Mouse (Mus musculus) MEL (cell line): ENCODE results near the gene Iqcf3. TPM values are rescaled to one million over a fixed set of nuclear protein-coding genes. Genes with fewer than 3 reads are reported as not detected.

Experiments
- DNase-seq: peaks from one replicate; pipeline ENCODE4 v3.0.0; 2011; ENCODE audit warnings: low read depth, low spot score
- H3K27ac ChIP-seq: 2 replicates; pipeline ENCODE4 v1.5.1; 2012; ENCODE audit warnings: low read depth, mild to moderate bottlenecking, control low read depth, low read length, moderate library complexity; ENCODE audit not compliant: control insufficient read depth
- H3K27me3 ChIP-seq, 2 experiments: fragments of 150-350 bp in 1 of 2; sonication (generic) in 1 of 2; 2 replicates each; pipeline ENCODE4 v1.6.1; 2012; ENCODE audit warnings: low read length in 2 of 2, mild to moderate bottlenecking in 2 of 2, improper control_type of control experiment in 1 of 2, moderate library complexity in 1 of 2; ENCODE audit not compliant: insufficient read depth in 2 of 2, control insufficient read depth in 1 of 2
- H3K36me3 ChIP-seq, 2 experiments: 2 replicates each; pipeline ENCODE4 v1.6.1; 2012 to 2014; ENCODE audit warnings: low read length in 2 of 2, improper control_type of control experiment in 1 of 2, inconsistent platforms in 1 of 2, mild to moderate bottlenecking in 1 of 2; ENCODE audit not compliant: insufficient read depth in 2 of 2, control insufficient read depth in 1 of 2
- H3K4me1 ChIP-seq, 2 experiments: fragments of 150-350 bp in 1 of 2; sonication (generic) in 1 of 2; 2 replicates each; pipeline ENCODE4 v1.6.1; 2012; ENCODE audit warnings: low read length in 2 of 2, improper control_type of control experiment in 1 of 2, mild to moderate bottlenecking in 1 of 2; ENCODE audit not compliant: insufficient read depth in 2 of 2, control insufficient read depth in 1 of 2
- H3K4me3 ChIP-seq, 2 experiments: fragments of 150-350 bp in 1 of 2; sonication (generic) in 1 of 2; 2 replicates each; pipeline ENCODE4 v1.5.1; 2012; ENCODE audit warnings: low read depth in 2 of 2, low read length in 2 of 2, mild to moderate bottlenecking in 2 of 2, moderate library complexity in 2 of 2, control low read depth in 1 of 2, improper control_type of control experiment in 1 of 2; ENCODE audit not compliant: control insufficient read depth in 1 of 2, insufficient read depth in 1 of 2
- H3K79me2 ChIP-seq: 2 replicates; pipeline ENCODE4 v1.6.1; 2012; ENCODE audit warnings: mild to moderate bottlenecking, low read length, moderate library complexity; ENCODE audit not compliant: control insufficient read depth, poor library complexity, insufficient read depth
- H3K9ac ChIP-seq: 2 replicates; pipeline ENCODE4 v1.6.1; 2012; ENCODE audit warnings: low read depth, mild to moderate bottlenecking, control low read depth, low read length, moderate library complexity; ENCODE audit not compliant: control insufficient read depth, poor library complexity, severe bottlenecking
- H3K9me3 ChIP-seq: fragments of 150-350 bp; sonication (generic); replicated peaks from 2 replicates; pipeline ENCODE4 v1.6.1; 2012; ENCODE audit warnings: mild to moderate bottlenecking, low read length, improper control_type of control experiment, moderate library complexity; ENCODE audit not compliant: insufficient read depth
- BHLHE40 ChIP-seq: IDR thresholded peaks from 2 replicates; pipeline ENCODE4 v1.6.1; 2012; ENCODE audit warnings: low read depth, mild to moderate bottlenecking, inconsistent platforms, low read length, improper control_type of control experiment, borderline replicate concordance
- CHD1 ChIP-seq: IDR thresholded peaks from 2 replicates; pipeline ENCODE4 v1.6.1; 2012; ENCODE audit warnings: low read depth, mild to moderate bottlenecking, inconsistent platforms, low read length, improper control_type of control experiment
- EP300 ChIP-seq, 2 experiments: IDR thresholded peaks; 2 replicates each; pipeline ENCODE4 v1.6.1; 2011; ENCODE audit warnings: improper control_type of control experiment in 2 of 2, low read length in 2 of 2, low read depth in 1 of 2, mild to moderate bottlenecking in 1 of 2
- ETS1 ChIP-seq: IDR thresholded peaks from 2 replicates; pipeline ENCODE4 v1.6.1; 2012; ENCODE audit warnings: low read depth, mild to moderate bottlenecking, inconsistent platforms, low read length, improper control_type of control experiment, moderate library complexity
- GATA1 ChIP-seq: IDR thresholded peaks from 2 replicates; pipeline ENCODE4 v1.6.1; 2011; ENCODE audit warnings: low read depth, low read length, improper control_type of control experiment
- JUND ChIP-seq: IDR thresholded peaks from 2 replicates; pipeline ENCODE4 v1.6.1; 2011; ENCODE audit warnings: low read depth, mild to moderate bottlenecking, improper control_type of control experiment, low read length
- KAT2A ChIP-seq: conservative IDR thresholded peaks from 2 replicates; pipeline ENCODE4 v1.6.1; 2012; ENCODE audit warnings: low read depth, low read length, improper control_type of control experiment, inconsistent platforms
- MAX ChIP-seq: IDR thresholded peaks from 2 replicates; pipeline ENCODE4 v1.6.1; 2011; ENCODE audit warnings: low read length, improper control_type of control experiment
- MXI1 ChIP-seq: IDR thresholded peaks from 2 replicates; pipeline ENCODE4 v1.6.1; 2011; ENCODE audit warnings: mild to moderate bottlenecking, low read depth, low read length, improper control_type of control experiment
- MYB ChIP-seq: IDR thresholded peaks from 2 replicates; pipeline ENCODE4 v1.6.1; 2011; ENCODE audit warnings: mild to moderate bottlenecking, low read depth, low read length, improper control_type of control experiment
- MYC ChIP-seq: IDR thresholded peaks from 2 replicates; pipeline ENCODE4 v1.6.1; 2011; ENCODE audit warnings: low read depth, mild to moderate bottlenecking, low read length, improper control_type of control experiment, moderate library complexity
- NRF1 ChIP-seq: IDR thresholded peaks from 2 replicates; pipeline ENCODE4 v1.6.1; 2014; ENCODE audit warnings: low read depth, mild to moderate bottlenecking, inconsistent platforms, low read length, improper control_type of control experiment, moderate library complexity; ENCODE audit not compliant: poor library complexity, insufficient read depth, severe bottlenecking
- POLR2AphosphoS2 ChIP-seq: IDR thresholded peaks from 2 replicates; pipeline ENCODE4 v1.6.1; 2011; ENCODE audit warnings: low read length, improper control_type of control experiment
- RAD21 ChIP-seq: IDR thresholded peaks from 2 replicates; pipeline ENCODE4 v1.6.1; 2011; ENCODE audit warnings: mild to moderate bottlenecking, low read depth, low read length, improper control_type of control experiment
- RCOR1 ChIP-seq: IDR thresholded peaks from 2 replicates; pipeline ENCODE4 v1.6.1; 2012; ENCODE audit warnings: low read depth, mild to moderate bottlenecking, inconsistent platforms, low read length, improper control_type of control experiment
- SMC3 ChIP-seq: IDR thresholded peaks from 2 replicates; pipeline ENCODE4 v1.6.1; 2011; ENCODE audit warnings: low read depth, low read length, improper control_type of control experiment
- TAL1 ChIP-seq: IDR thresholded peaks from 2 replicates; pipeline ENCODE4 v1.6.1; 2012; ENCODE audit warnings: mild to moderate bottlenecking, inconsistent platforms, low read length, moderate library complexity, mixed read lengths
- TBP ChIP-seq: IDR thresholded peaks from 2 replicates; pipeline ENCODE4 v1.8.0; 2011; ENCODE audit warnings: low read depth, low read length, improper control_type of control experiment
- USF1 ChIP-seq: IDR thresholded peaks from 2 replicates; pipeline ENCODE4 v1.6.1; 2014; ENCODE audit warnings: low read depth, mild to moderate bottlenecking, inconsistent platforms, low read length, improper control_type of control experiment, moderate library complexity
- polyA plus RNA-seq, 2 experiments: library from polyadenylated mRNA; stranded (reverse) in 1 of 2; unstranded in 1 of 2; fragments of >175 nt in 1 of 2; fragments of >200 nt in 1 of 2; gene quantifications; 2 replicates each; pipeline versions ENCODE4 v1.2.1 to v1.2.4; 2012; ENCODE audit warnings: low replicate concordance in 2 of 2, low read depth in 1 of 2; ENCODE audit not compliant: insufficient read length in 2 of 2, insufficient read depth in 1 of 2, missing spikeins in 1 of 2
- total RNA-seq: library from RNA; depleted of rRNA; stranded (reverse); fragments of 300-350 nt; gene quantifications from 2 replicates; pipeline ENCODE4 v1.2.3, GENCODE M21; 2012

The Iqcf3 gene
- total and polyA plus RNA-seq, 3 experiments: not detected

GRCm38 (mm10) chr9:106576112-106576511, 14.7 kb upstream of the Iqcf3 start:
- H3K27me3 ChIP-seq: peaks cover 8 to 9% of the 10 kb centered on the region in 2 experiments; a peak in 3 of 4 replicates
- no peaks in the 10 kb centered on the region for H3K4me1 ChIP-seq
- H3K4me3 ChIP-seq: no peak overlapping the region
- no peak overlapping the region for H3K27ac ChIP-seq
- no peak overlapping the region for H3K9ac ChIP-seq
- H3K9me3 ChIP-seq: no peaks in the 10 kb centered on the region
- no peak for TF ChIP-seq RAD21
- TF ChIP-seq EP300 (IDR thresholded peaks at IDR 0.05; ENCODE audit: low read depth in 1 of 2, low read length in 2 of 2): no peak
- TF ChIP-seq MXI1: no peak
- no peak for TF ChIP-seq MYB
- no peak for TF ChIP-seq KAT2A
- TF ChIP-seq BHLHE40: no peak
- TF ChIP-seq TAL1: no peak
- TF ChIP-seq GATA1: no peak
- no peaks in the 10 kb centered on the region for H3K79me2 ChIP-seq
- no peaks in the 10 kb centered on the region for H3K36me3 ChIP-seq
- DNase-seq: no peak

- Histone ChIP-seq H3K4me3 (no peak overlapping the region), H3K79me2 (no peaks in the 10 kb centered on the region), H3K36me3 (no peaks in the 10 kb centered on the region), H3K9ac (no peak overlapping the region), H3K9me3 (no peaks in the 10 kb centered on the region), H3K4me1 (no peaks in the 10 kb centered on the region), H3K27ac (no peak overlapping the region), H3K27me3 (peaks cover 8 to 10% of the 10 kb centered on the region in 2 experiments; a peak in 3 of 4 replicates)
- DNase-seq: no peak
- TF ChIP-seq TBP: no peak
- TF ChIP-seq RAD21: no peak
- no peak for TF ChIP-seq ETS1
- no peak for TF ChIP-seq CHD1
- no peak for TF ChIP-seq RCOR1
- no peak for TF ChIP-seq MXI1
- TF ChIP-seq MYB: no peak
- TF ChIP-seq SMC3: no peak
- no peak for TF ChIP-seq NRF1
- TF ChIP-seq USF1: no peak
- TF ChIP-seq JUND: no peak
- no peak for TF ChIP-seq GATA1
- TF ChIP-seq BHLHE40: no peak
- no peak for TF ChIP-seq POLR2AphosphoS2
- no peak for TF ChIP-seq MAX
- TF ChIP-seq MYC: no peak
Observed at GRCm38 (mm10) chr9:106573366-106573765, 11.9 kb upstream of the Iqcf3 start.
